Mouse (Mus musculus) frontal cortex, postnatal 36 days (tissue): ENCODE measurements around the gene Serpinb7.

ENCODE experiments used
- DNase-seq, 2 experiments: peaks; one replicate each; pipeline ENCODE4 v3.0.0; 2022; ENCODE audit warnings: low spot score in 2 of 2

Gene Serpinb7

GRCm38 (mm10) chr1:107399355-107399754, at the start of gene Serpinb7:
Gene Serpinb7, plus strand, starts transcription at chr1:107399655.
- DNase-seq, result no peak

DNA sequence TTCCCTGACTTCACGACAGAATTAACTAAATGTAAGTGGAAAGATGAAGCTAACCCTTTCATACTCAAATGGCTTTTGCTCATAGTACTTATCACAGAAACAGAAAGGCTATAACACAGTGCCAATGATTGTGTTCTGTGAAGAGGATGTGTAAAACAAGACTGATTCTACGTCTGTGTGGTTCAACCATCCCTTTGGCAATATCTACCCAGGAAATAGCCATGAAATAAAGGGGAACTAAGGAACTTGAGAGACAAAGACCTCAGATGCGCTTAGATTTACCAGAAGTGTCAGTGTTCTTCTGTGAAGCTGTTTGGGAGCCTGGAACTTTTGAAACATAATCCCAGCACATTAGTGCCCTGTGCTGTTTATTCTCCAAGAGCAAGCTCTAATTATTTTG, 49.1 kb upstream of the Serpinb7 start:
- no peak for DNase-seq

DNA sequence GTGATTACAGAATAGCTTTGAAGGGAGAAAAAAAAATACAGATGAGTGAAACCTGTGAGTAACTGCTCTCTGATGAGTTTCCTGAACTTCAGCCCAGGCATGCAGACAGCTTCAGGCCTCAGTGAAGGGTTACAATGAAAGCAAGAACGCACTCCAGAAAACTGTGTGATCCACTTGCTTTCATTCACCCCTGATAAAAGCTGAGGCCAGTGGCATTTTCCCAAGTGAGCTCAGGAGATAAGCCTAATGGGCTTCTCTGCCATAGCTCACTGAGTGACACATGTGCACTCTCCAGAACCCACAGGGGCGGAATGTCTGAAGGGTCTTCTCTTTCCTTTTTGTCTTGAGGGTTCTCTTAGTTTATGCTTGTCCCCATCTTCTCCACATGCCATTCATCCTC, 48.3 kb upstream of the Serpinb7 start:
- no peak for DNase-seq

DNA sequence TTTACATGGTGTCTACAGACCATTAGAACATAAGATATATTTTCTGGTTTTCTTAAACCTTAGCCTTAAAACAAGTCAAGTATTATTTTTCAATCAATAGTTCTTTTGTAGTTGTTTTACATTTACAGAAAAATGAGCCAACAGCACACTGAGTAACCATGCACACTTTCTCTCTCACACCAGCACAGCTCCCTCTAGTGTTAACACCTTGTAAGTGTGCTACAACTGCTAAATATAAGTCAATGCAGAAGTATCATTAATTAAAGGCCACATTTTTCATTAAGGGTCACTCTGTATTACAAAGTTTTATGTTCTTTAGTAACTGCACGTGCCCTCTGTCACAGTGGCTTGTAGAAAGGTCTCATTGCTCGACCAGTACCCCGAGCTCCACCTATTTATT, 46.4 kb upstream of the Serpinb7 start:
- no peak for DNase-seq

- DNase-seq, result no peak
Observed at GRCm38 (mm10) chr1:107360898-107361297, 38.6 kb upstream of the Serpinb7 start, which contains the start of gene Serpinb11. Gene Serpinb11, plus strand, starts transcription at chr1:107361198.

DNA sequence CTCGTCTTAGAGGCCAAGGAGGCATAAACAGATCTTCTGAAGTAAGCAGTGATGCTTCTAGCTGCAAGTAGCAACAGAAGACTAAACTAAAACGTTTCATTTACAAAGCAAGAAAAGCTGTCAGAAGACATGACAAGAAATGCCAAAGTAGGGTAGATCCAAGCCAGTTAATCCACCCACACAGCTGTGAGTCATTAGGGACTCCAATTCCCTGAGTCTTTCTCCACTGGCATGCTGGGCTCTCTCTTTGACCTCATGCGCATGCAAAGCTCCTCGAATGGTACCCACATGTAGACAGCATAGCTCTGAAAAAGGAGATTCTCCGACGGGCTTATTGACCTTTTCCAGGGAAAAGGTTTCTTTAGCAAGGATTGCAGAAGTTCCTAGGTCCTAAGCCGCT, 33.5 kb upstream of the Serpinb7 start:
- no peak for DNase-seq

DNA sequence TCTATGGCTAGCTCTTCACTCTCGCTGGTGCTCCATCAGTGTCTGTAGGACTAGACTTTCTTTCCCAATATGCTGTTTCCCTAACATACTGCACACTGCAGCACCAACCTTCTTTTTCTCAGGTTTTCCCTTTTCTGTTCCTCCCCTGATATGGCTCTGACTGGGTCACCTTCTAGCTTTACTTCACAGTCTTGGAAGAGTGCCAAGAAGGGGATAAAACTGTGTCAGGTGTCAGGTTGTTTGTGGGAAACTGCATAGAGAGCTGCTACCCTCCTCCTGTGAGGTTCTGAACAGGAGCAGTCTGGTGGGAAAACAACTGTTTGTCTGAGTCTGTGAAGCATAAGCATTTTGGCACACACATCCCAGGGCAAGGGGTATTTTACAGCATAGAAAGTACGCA, 30.5 kb upstream of the Serpinb7 start:
- no peak for DNase-seq

GRCm38 (mm10) chr1:107376952-107377351, 22.5 kb upstream of the Serpinb7 start:
- DNase-seq, result no peak

- DNase-seq, result no peak
Observed at GRCm38 (mm10) chr1:107378368-107378767, 21.1 kb upstream of the Serpinb7 start.

GRCm38 (mm10) chr1:107381491-107381890, 18.0 kb upstream of the Serpinb7 start:
- DNase-seq, result no peak

- DNase-seq, result no peak
Observed at GRCm38 (mm10) chr1:107382404-107382803, 17.1 kb upstream of the Serpinb7 start.

GRCm38 (mm10) chr1:107384532-107384931, 14.9 kb upstream of the Serpinb7 start:
- DNase-seq, result peak; percentile 3 to 4

- DNase-seq, result no peak
Observed at GRCm38 (mm10) chr1:107389753-107390152, 9.7 kb upstream of the Serpinb7 start.

DNA sequence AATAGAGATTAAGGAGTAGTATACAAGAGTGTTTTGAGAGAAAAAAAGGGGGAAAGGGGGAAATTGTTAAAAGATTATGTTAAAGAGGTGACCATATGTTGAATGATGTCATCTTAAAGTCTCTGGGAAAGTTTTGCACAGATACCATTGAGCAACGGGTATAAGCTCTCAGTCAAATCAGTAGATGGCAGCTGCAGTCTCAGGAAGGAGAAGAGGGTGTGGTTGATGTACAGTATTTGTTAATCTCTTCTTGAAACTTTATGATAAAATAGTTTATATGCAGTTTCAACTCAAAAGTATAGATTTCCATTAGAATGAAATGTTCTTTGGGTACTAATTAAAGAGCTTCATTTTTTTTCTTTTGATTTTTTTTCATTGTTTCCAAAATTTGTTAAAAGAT, 2.0 kb upstream of the Serpinb7 start:
- DNase-seq, result no peak

DNA sequence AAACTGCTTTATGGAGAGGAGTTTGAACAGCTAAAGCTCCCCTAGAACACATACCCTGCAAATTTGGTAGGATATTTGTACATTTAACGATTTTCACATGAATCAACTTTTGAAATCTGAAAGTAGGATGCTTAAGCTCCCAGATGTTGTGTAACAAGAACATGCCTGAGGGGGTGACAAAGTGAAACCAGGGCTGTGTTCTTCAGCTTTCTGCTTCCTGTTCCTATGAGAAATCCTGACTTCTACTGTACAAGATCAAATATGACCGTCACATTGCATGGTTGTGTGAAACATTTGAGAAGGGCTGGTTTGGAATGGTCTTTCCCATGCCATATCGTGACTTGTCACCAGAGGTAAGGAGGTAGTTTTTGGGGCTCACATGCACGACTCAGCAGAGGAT, 2.6 kb downstream of the Serpinb7 start:
- no peak for DNase-seq

DNA sequence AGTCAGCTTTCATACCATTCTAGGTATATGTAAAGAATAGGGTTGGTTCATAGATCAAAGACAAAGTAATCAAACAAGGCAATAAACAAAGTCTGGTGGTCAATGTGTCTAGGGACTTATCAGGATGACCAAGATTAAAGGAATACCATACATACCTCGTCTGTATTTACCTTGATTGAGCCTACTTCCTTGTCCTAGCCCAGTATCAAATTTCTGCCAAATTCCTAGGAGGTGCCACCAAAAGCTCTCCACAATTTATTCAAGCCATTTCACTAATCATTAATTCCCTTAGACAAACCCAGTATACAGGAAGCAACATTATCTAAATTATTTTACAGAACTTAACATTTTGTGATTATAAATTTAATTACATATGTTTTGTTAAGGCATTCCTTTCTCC, 15.2 kb downstream of the Serpinb7 start:
- DNase-seq, result no peak

DNA sequence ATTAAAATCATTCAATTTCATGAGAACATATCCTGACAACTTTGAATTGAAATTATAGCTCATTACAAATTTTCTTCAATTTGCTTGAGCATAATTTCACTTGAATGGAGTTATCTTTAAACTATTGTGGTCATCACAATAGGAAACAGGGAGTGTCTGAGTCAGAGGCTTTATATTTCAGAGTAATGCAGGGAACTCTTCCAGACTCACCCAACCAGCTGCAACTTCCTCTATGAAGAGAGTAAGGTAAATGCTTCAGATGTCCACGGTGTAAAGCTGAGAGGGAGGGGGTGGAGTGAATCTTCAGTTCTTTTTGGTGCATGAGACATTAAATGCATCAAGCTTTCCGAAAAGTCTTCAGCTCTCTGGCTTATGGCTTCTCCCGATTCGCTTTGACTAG, 23.0 kb downstream of the Serpinb7 start:
- no peak for DNase-seq

DNA sequence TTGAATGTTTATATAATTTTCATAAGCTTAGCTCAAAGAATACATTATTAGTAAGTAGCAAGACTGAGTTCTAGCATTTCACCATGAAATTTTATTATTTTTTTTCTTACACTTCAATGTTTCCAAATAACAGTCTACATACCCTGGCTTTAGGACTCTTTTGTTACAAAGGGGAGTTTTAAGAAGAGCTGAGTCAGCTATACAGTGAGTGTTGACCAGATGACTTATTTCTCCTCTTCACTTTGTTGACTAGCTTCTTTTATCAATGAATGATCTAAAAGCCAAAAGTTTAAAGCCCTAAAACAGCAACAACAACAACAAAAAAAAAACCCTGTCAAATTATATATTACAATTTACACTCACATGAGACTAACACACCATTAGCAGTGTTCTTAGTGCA, 31.8 kb downstream of the Serpinb7 start:
- DNase-seq, result no peak

DNA sequence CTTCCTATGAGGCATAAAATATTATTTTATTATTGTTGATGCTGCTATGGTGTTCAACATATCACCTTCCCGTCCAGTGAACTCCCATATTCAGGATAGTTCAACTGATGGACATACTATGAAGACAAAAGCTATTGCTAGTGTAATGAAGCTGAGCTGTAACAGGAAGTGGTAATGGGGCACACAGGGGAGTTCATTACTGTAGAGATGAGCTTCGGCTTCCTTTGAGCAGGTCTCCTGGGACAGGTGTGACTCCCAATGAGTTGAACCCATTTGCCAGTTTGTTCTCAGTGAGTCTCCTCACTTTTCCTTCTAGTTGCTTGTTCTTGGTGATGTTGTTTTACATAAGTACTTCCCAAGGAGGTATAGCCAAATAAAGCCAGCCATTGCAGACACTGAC, 36.1 kb downstream of the Serpinb7 start:
- DNase-seq, result no peak

DNA sequence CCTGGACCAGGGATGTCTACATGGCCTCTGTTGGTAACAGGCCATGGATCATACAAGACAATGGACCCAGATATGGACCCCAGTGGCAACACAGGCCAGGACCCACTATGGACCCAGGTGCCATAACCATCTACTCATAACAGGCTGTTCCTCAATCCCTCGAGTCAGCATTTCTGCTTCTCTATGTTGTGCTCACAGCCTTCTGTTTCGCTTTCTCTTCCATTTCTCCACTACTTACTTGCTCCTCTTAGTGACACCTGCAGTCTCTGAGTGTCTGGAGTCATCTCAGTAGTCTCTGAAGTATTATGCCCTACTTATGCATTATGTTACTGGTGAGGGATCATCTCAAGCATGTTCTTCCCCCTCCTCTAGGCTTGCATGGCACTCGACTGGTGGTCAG, 40.0 kb downstream of the Serpinb7 start:
- no peak for DNase-seq

GRCm38 (mm10) chr1:107445352-107445751, 45.9 kb downstream of the Serpinb7 start:
- no peak for DNase-seq

DNA sequence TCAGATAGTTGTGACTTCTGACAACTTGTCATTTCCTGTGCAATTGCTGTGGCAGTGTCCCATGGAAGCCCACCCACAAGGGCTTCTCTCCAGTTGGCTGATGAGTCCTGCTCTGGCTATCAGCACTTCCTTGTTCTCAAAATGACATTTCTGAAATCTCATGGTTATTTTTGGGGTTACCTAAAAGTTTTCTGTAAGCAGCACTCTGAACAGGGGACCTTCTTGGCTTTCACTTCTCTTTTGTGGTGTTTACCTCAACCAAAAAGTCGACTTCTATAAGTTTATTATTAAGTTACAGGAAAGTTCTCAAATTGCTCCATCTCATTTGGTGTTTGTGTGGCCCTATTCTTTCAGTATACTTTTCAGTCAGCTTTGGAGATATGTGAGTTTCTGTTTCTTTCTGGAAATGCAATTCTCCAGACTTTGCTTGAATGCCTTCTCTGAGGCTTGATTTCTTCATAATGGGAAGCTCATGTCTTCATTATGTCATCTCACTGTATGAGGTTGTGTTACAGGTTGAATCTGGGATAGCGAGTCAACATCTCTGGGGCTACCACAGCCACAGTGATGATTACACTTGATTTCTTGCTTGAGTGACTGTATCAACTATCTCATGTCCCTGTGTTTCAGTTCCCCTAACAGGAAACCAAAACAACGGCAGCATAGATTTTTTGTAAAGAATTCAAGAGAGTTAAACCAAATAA, 47.9 kb downstream of the Serpinb7 start:
- no peak for DNase-seq

DNA sequence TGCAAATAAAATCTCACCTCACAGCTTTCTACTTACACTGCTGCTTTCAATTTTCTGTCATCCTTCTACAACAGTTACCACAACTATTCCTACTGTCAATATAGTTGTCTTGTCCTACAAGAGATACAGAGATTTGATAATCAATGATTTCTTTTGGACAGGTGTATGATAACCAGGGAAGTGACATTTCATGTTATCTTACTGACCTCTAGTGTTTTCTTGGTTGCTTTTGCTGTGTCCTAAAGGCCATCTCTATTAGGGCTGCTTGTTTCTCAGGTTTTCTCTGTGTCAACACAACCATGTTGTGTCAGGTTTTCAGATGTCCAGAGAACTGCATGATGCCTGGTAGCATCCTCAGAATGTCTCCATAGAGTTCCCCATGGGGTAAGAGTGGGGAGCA, 80.5 kb downstream of the Serpinb7 start:
- DNase-seq, result no peak

DNA sequence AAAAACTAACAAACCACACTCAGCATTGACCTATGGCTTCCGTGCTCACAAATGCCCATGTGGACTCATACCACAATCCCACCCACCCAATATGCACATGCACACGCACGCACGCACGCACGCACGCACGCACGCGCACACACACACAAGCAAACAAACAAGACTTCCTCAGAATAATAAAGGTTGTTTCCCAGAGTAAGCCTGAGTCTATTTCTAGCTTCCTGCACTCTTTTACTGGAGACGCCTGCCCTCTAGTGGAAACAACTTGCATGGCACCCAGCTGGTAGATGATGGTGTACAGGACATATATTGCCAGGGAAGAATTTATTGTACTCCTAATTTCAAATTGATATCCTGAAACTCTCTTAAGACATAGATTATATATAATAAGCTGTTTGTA, 82.0 kb downstream of the Serpinb7 start:
- DNase-seq, result peak; percentile 83 to 91
